Mouse (Mus musculus) kidney, embryonic 14.5 days (tissue): ENCODE data around the gene Matk. TPM values are rescaled to one million over a fixed set of nuclear protein-coding genes. Genes with fewer than 3 reads are reported as not detected.

ENCODE experiments used
- ATAC-seq: fragments of 200-750 bp; cut with Nextera tagmentation; 2 replicates; pipeline ENCODE4 v1.8.0; 2017; ENCODE audit warnings: moderate number of reproducible peaks, mild to moderate bottlenecking, moderate TSS enrichment, moderate library complexity; ENCODE audit not compliant: low FRiP score, low TSS enrichment
- H3K27ac ChIP-seq: fragments of 300-500 bp; sonication (generic); 2 replicates; pipeline ENCODE4 v1.5.1; 2014; ENCODE audit warnings: low read depth, mild to moderate bottlenecking, low read length, moderate library complexity, mixed read lengths
- H3K27me3 ChIP-seq: fragments of 300-500 bp; sonication (generic); 2 replicates; pipeline ENCODE4 v1.6.1; 2014; ENCODE audit warnings: mild to moderate bottlenecking, low read length; ENCODE audit not compliant: control insufficient read depth, insufficient read depth
- H3K36me3 ChIP-seq: fragments of 300-500 bp; sonication (generic); 2 replicates; pipeline ENCODE4 v1.6.1; 2014; ENCODE audit warnings: low read length, mixed read lengths; ENCODE audit not compliant: control insufficient read depth, insufficient read depth
- H3K4me1 ChIP-seq: fragments of 300-500 bp; sonication (generic); 2 replicates; pipeline ENCODE4 v1.6.1; 2014; ENCODE audit warnings: low read length, mixed read lengths; ENCODE audit not compliant: control insufficient read depth, insufficient read depth
- H3K4me2 ChIP-seq: fragments of 300-500 bp; sonication (generic); replicated peaks from 2 replicates; pipeline ENCODE4 v1.6.1; 2014; ENCODE audit warnings: low read depth, mild to moderate bottlenecking, low read length
- H3K4me3 ChIP-seq: fragments of 300-500 bp; sonication (generic); 2 replicates; pipeline ENCODE4 v1.5.1; 2014; ENCODE audit warnings: mild to moderate bottlenecking, low read length
- H3K9ac ChIP-seq: fragments of 300-500 bp; sonication (generic); 2 replicates; pipeline ENCODE4 v1.6.1; 2014; ENCODE audit warnings: low read depth, mild to moderate bottlenecking, low read length, moderate library complexity
- H3K9me3 ChIP-seq: fragments of 300-500 bp; sonication (generic); 2 replicates; pipeline ENCODE4 v1.6.1; 2016; ENCODE audit warnings: low read length; ENCODE audit not compliant: control insufficient read depth
- WGBS: fragments of 180-500 bp; shearing (Covaris S2); extraction: QIAGEN DNeasy Blood & Tissue Kit; methylation state at CpG from one replicate; pipeline ENCODE4 v1.1.7; 2014; 5-methylcytosine and 5-hydroxymethylcytosine counted together
- polyA plus RNA-seq: library from polyadenylated mRNA; unstranded; fragments of >200 nt; fragmentation: Nextera tagmentation; extraction: Ambion mirVana; gene quantifications from 2 replicates; pipeline ENCODE4 v1.2.1, GENCODE M21; 2014

Matk gene
- polyA plus RNA-seq, 1 experiment from 2014 or later: 5.4 TPM

DNA sequence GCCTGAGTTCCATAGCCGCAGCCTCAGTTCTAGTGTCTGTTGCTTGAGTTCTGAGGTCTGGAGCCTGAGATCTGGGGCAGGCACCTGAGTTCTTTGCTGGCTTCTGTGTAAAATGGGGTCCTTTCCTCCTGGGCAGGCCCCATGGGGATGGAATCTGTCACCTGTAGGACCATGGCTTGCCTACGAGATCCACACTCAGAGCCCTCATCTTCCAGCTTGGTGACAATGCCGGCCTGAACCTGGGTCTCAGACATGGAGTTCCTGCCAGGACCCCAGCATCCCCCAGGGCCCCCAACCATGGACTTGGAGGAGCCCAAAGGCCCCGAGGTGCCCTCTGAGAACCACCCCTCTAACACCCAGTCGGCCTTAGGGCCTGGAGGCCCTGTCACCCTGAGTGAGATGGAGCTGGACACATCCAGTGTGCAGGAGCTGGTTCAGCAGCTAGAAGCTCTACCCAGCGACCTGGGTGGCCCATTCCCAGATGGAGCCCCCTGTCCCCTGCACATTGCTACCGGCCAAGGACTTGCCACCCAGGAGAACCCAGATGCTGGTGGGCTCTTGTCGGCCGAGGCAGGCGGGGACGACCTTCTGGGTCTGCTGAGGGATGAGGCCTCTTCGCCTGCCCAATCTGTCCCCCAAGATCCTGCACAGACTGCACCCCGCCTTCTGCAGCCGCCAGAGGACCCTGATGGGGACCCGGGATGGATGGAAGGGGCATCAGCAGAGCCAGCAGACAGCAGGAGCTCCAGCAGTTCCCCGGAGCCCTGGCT is 16.1 kb downstream of the Matk start:
- H3K27me3 ChIP-seq: no peaks in the 10 kb centered on the region
- H3K36me3 ChIP-seq: peaks cover 51% of the 10 kb centered on the region
- peaks cover 19% of the 10 kb centered on the region; the same call in 1 of the 2 replicates for H3K4me1 ChIP-seq
- peak overlapping the region; percentile 79 for H3K4me3 ChIP-seq
- ATAC-seq: no peak
- 82% methylated on average over 16 of the region's 16 CpGs for WGBS
- peak overlapping the region; percentile 91 for H3K4me2 ChIP-seq
- peak overlapping the region; percentile 89 for H3K9ac ChIP-seq
- no peak overlapping the region for H3K27ac ChIP-seq
- H3K9me3 ChIP-seq: no peaks in the 10 kb centered on the region

DNA sequence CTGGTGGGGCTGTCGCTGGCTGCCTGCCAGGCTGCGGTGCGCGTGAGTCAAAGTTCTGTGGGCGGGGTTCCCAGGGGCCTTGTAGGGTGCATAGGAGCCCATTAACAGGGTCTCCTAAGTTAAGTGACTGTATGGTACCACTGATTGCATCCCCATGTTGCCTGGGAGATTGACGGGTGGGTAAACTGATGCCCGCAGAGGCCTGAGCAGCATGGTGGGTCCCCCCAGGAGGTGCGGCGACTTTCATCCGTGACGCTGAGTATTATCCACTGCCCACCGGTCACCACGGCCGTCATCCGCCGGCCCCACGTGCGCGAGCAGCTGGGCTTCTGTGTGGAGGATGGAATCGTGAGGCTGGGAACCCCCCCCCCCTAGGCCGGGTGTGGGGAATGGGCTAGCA is 19.6 kb downstream of the Matk start:
- 94% methylated on average over 21 of the region's 21 CpGs for WGBS
- Histone ChIP-seq H3K9ac (no peak overlapping the region), H3K4me1 (peaks cover 10% of the 10 kb centered on the region; the same call in 1 of the 2 replicates), H3K9me3 (no peaks in the 10 kb centered on the region), H3K27ac (no peak overlapping the region), H3K4me3 (no peak overlapping the region), H3K27me3 (no peaks in the 10 kb centered on the region), H3K4me2 (no peak overlapping the region), H3K36me3 (peaks cover 33% of the 10 kb centered on the region)
- no peak for ATAC-seq

DNA sequence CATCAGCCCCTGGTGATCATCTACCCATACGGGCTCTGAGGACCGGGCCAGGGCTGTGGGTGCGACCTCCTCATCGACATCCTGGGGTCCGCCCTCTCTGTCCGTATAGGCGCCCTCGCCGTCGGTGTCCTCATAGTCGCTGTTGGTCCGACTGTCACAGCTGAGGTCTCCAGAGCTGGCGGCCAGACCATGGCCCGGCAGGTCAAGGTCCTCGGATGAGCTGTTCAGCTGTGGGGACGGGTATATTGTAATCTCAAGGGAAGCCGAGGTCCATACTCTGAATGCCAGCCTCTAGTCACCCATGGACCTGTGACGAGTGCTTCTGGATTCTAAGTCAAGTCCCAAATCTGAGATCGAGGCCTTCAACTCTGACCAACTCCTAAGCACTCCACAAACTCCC is 21.1 kb downstream of the Matk start:
- no peak for ATAC-seq
- H3K27me3 ChIP-seq: no peaks in the 10 kb centered on the region
- H3K9me3 ChIP-seq: no peaks in the 10 kb centered on the region
- no peak overlapping the region for H3K27ac ChIP-seq
- H3K36me3 ChIP-seq: peaks cover 33% of the 10 kb centered on the region
- H3K9ac ChIP-seq: no peak overlapping the region
- no peak overlapping the region for H3K4me3 ChIP-seq
- 94% methylated on average over 19 of the region's 19 CpGs for WGBS
- H3K4me1 ChIP-seq: peaks cover 5% of the 10 kb centered on the region; the same call in 1 of the 2 replicates
- no peak overlapping the region for H3K4me2 ChIP-seq

DNA sequence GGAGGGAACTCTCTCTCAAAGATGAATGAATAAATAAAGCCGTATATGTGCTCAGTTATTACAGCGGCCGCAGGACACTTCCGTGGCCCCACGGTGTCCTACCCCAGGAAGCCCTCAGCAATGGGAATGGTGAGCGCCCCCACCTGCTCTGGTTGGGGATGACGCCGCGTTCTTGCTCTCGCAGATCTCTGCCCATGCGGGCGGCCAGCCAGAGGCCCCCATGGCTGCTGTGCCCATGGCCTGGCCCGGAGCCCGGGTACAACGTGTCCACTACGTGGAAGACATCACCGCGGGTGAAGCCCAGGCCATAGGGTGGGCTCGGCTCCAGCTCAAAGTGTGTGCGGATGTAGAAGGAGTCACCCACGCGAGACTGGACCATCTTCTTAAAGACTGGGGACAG is 24.9 kb downstream of the Matk start:
- WGBS: 83% methylated on average over 22 of the region's 22 CpGs
- no peak for ATAC-seq
- no peak overlapping the region for H3K27ac ChIP-seq

DNA sequence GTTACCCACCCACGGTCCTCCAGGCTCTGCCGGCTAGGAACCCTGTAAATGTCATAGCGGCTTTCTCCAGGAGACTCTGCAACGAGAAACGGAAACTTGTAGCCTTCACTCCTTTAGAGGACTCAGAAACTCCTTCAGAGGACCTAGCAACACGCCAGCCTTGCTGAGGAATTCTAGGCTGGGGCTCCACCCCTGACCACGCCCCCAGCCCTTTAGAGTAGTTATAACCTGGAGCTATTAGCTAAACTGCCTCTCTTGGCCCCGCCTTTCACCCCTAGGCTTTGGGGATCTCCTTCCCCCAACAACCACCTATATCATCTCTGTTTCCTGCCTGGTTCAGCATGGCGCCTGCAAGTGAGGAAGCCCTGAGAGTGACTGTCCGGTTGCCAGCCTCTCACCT is 26.8 kb downstream of the Matk start:
- H3K4me3 ChIP-seq: no peak overlapping the region
- H3K4me2 ChIP-seq: no peak overlapping the region
- H3K36me3 ChIP-seq: no peaks in the 10 kb centered on the region
- H3K27ac ChIP-seq: no peak overlapping the region
- ATAC-seq: no peak
- 24% methylated on average over 10 of the region's 10 CpGs for WGBS
- no peak overlapping the region for H3K9ac ChIP-seq
- no peaks in the 10 kb centered on the region for H3K9me3 ChIP-seq
- peaks cover 3% of the 10 kb centered on the region; the same call in 1 of the 2 replicates for H3K4me1 ChIP-seq
- H3K27me3 ChIP-seq: peaks cover 13% of the 10 kb centered on the region

More for the DNA sequence above, 24.9 kb downstream of the Matk start:
- no peaks in the 10 kb centered on the region for H3K4me1 ChIP-seq
- no peak overlapping the region for H3K9ac ChIP-seq
- H3K27me3 ChIP-seq: no peaks in the 10 kb centered on the region
- H3K4me2 ChIP-seq: no peak overlapping the region
- peaks cover 10% of the 10 kb centered on the region for H3K36me3 ChIP-seq
- no peak overlapping the region for H3K4me3 ChIP-seq
- H3K9me3 ChIP-seq: no peaks in the 10 kb centered on the region

- Histone ChIP-seq H3K36me3 (no peaks in the 10 kb centered on the region), H3K27me3 (peaks cover 24% of the 10 kb centered on the region), H3K9ac (peak overlapping the region; percentile 34; the same call in 1 of the 2 replicates), H3K4me1 (peaks cover 16% of the 10 kb centered on the region; the same call in 1 of the 2 replicates), H3K4me2 (peak overlapping the region; percentile 85; the same call in 1 of the 2 replicates), H3K27ac (no peak overlapping the region), H3K4me3 (peak overlapping the region; percentile 52; the same call in 1 of the 2 replicates), H3K9me3 (no peaks in the 10 kb centered on the region)
- WGBS: 50% methylated on average over 6 of the region's 6 CpGs
- ATAC-seq: no peak
Observed at GRCm38 (mm10) chr10:81284189-81284588, 31.5 kb downstream of the Matk start.

- WGBS: 12% methylated on average over 17 of the region's 17 CpGs
- Histone ChIP-seq H3K27me3 (peaks cover 24% of the 10 kb centered on the region), H3K27ac (peak overlapping the region; percentile 42; the same call in 1 of the 2 replicates), H3K4me1 (peaks cover 16% of the 10 kb centered on the region; the same call in 1 of the 2 replicates), H3K36me3 (no peaks in the 10 kb centered on the region), H3K9ac (peak overlapping the region; percentile 34), H3K4me2 (peak overlapping the region; percentile 85), H3K9me3 (no peaks in the 10 kb centered on the region), H3K4me3 (peak overlapping the region; percentile 52)
- no peak; the same call in 1 of the 2 replicates for ATAC-seq
Observed at GRCm38 (mm10) chr10:81284719-81285118, 32.0 kb downstream of the Matk start.

GRCm38 (mm10) chr10:81285694-81286450 is 33.1 kb downstream of the Matk start:
- Histone ChIP-seq H3K27ac (no peak overlapping the region), H3K36me3 (no peaks in the 10 kb centered on the region), H3K4me3 (peak overlapping the region; percentile 52), H3K4me1 (peaks cover 16% of the 10 kb centered on the region; the same call in 1 of the 2 replicates), H3K9ac (peak overlapping the region; percentile 65), H3K9me3 (no peaks in the 10 kb centered on the region), H3K27me3 (peaks cover 33% of the 10 kb centered on the region), H3K4me2 (peak overlapping the region; percentile 85)
- WGBS: 2% methylated on average over 54 of the region's 54 CpGs
- peak; percentile 67 for ATAC-seq
